Mouse (Mus musculus): ENCODE results near the gene Eif2b3. TPM values are rescaled to one million over a fixed set of nuclear protein-coding genes. Genes with fewer than 3 reads are reported as not detected.

Gene Eif2b3
- polyA plus RNA-seq (2014; fragmentation: Nextera tagmentation; extraction: Ambion mirVana), result 52.9 and 53.2 TPM in 2 replicates

DNA sequence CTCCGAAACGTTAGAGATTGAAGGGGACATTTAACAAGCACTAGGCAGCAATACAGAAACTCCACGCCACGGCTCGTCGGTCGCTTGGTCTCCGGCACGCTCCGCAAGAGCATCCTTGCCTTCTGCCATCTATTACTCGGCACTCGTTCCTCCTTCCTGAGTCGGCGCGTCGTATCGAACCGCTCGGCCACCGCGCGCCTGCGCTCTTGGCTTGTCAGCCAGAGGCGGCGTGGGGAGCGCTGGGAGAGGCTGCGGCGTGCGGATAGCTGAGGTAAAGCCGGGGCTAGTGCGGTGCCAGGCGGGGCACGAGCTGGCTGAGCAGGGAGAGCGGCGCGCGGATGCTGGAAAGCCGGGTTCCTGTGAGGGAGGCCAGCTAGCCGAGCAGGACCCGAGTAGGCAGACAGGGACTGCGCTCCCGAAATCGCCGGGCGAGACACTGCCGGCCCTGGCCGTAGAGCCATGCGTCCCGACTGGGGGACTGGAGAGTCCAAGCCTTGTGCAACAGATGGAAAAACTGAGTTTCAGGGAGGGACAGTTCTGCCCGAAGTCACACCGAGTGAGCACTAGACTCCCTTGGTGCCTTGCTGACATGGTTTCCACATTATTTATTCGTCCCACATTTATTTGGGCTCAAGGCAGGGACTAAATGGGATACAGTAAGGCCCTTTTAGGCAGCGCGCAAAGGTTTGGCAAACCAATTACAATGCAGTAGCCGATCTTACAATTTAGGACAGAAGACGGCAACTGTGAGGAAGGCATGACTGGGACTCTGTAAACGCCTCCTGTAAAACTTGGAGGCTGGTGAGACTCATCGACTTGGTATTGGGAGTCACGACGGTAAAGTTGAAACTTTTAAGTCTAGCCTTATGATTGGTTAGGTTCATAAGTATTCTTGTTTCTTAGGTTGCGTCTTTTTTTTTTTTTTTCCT is at the start of gene Eif2b3:
Eif2b3 (plus strand) TSS at position 197 of the 929 bp plus-strand sequence.
- H3K4me3 ChIP-seq (ENCODE audit: low read length), result peak within 1 kb of the TSS; percentile 85
- H3K9me3 ChIP-seq (ENCODE audit: control insufficient read depth, low read length), result no peaks in the 10 kb centered on the region
- WGBS, result under 1% methylated on average over 61 of the region's 61 CpGs
- ATAC-seq (ENCODE audit: low FRiP score, low TSS enrichment), result peak; percentile 94
- H3K27me3 ChIP-seq (ENCODE audit: control insufficient read depth, insufficient read depth, low read length), result no peaks in the 10 kb centered on the region
- H3K9ac ChIP-seq (ENCODE audit: low read depth, low read length), result peak within 1 kb of the TSS; percentile 74
- no peak within 1 kb of the TSS for H3K27ac ChIP-seq (ENCODE audit: low read depth, low read length)
- H3K4me2 ChIP-seq (replicated peaks; ENCODE audit: low read depth, low read length), result peak within 1 kb of the TSS; percentile 56
- peaks cover 18% of the 10 kb centered on the region for H3K36me3 ChIP-seq (ENCODE audit: control insufficient read depth, insufficient read depth, low read length)
- H3K4me1 ChIP-seq (ENCODE audit: control insufficient read depth, insufficient read depth, low read length), result peaks cover 5% of the 10 kb centered on the region; the same call in 1 of the 2 replicates

DNA sequence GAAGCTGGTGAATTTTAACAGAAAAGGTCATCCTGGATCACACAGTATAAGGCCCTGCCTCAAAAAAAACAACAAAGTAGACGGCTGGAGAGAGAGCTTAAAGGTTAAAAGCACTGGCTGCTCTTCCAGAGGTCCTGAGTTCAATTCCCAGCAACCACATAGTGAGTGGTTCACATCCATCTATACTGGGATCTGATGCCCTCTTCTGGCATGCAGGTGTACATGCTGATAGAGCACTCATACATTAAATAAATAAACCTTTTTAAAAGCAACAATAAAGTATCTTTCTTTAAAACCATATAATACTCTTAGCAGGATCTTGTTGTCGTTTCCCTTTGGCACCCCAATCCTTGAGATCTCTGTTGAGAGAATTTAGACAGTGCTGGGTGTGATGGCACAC is 42.7 kb upstream of the Eif2b3 start:
- no peak overlapping the region for H3K27ac ChIP-seq (ENCODE audit: low read depth, low read length)
- no peaks in the 10 kb centered on the region for H3K4me1 ChIP-seq (ENCODE audit: control insufficient read depth, insufficient read depth, low read length)
- H3K4me2 ChIP-seq (replicated peaks; ENCODE audit: low read depth, low read length), result no peak overlapping the region
- peaks cover 3% of the 10 kb centered on the region; the same call in 1 of the 2 replicates for H3K36me3 ChIP-seq (ENCODE audit: control insufficient read depth, insufficient read depth, low read length)
- ATAC-seq (ENCODE audit: low FRiP score, low TSS enrichment), result no peak
- H3K4me3 ChIP-seq (ENCODE audit: low read length), result no peak overlapping the region
- 53% methylated on average over 2 of the region's 2 CpGs for WGBS
- no peaks in the 10 kb centered on the region for H3K9me3 ChIP-seq (ENCODE audit: control insufficient read depth, low read length)
- no peaks in the 10 kb centered on the region for H3K27me3 ChIP-seq (ENCODE audit: control insufficient read depth, insufficient read depth, low read length)
- no peak overlapping the region for H3K9ac ChIP-seq (ENCODE audit: low read depth, low read length)

DNA sequence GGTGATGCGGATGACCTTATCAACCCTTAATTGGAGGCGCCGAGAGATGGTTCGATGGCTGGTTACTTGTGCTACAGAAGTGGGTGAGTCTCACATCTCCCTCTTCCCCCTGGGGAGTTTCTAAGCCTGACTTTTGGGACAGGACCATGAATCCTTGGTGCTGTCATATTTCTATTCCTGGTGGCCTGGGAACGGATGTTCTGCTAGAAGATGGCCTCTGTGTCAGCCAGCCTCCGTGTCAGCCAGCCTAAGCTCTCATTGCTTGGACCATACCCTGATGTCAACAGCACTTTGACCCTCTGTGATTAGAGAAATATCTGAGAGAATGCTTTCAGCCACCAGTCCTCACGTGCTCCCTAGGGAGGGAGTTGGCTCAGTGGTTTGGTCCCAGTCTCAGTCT is 33.5 kb upstream of the Eif2b3 start:
- H3K4me2 ChIP-seq (replicated peaks; ENCODE audit: low read depth, low read length), result no peak overlapping the region
- peaks cover 11% of the 10 kb centered on the region; the same call in 1 of the 2 replicates for H3K36me3 ChIP-seq (ENCODE audit: control insufficient read depth, insufficient read depth, low read length)
- H3K9ac ChIP-seq (ENCODE audit: low read depth, low read length), result no peak overlapping the region
- ATAC-seq (ENCODE audit: low FRiP score, low TSS enrichment), result no peak
- no peak overlapping the region for H3K4me3 ChIP-seq (ENCODE audit: low read length)
- no peak overlapping the region for H3K27ac ChIP-seq (ENCODE audit: low read depth, low read length)
- WGBS, result 91% methylated on average over 7 of the region's 7 CpGs
- no peaks in the 10 kb centered on the region for H3K27me3 ChIP-seq (ENCODE audit: control insufficient read depth, insufficient read depth, low read length)
- H3K4me1 ChIP-seq (ENCODE audit: control insufficient read depth, insufficient read depth, low read length), result no peaks in the 10 kb centered on the region
- H3K9me3 ChIP-seq (ENCODE audit: control insufficient read depth, low read length), result no peaks in the 10 kb centered on the region

DNA sequence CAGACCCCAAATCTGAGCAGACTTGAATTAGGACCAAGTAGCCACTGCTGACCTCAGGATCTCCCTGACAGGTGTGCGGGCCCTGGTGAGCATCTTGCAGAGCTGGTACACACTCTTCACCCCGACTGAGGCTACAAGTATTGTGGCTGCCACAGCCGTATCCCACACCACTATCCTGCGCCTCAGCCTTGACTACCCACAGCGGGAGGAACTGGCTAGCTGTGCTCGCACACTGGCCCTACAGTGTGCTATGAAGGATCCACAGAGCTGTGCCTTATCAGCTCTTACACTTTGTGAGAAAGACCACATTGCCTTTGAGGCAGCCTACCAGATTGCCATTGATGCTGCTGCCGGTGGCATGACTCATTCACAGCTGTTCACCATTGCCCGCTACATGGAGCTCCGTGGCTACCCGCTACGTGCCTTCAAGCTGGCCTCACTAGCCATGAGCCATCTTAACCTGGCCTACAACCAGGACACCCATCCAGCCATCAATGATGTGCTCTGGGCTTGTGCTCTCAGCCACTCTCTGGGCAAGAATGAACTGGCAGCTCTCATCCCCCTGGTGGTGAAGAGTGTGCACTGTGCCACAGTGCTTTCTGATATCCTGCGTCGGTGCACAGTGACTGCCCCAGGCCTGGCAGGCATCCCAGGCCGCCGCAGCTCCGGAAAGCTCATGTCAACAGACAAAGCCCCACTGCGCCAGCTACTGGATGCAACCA is 32.6 kb upstream of the Eif2b3 start:
- 71% methylated on average over 17 of the region's 17 CpGs for WGBS
- H3K4me3 ChIP-seq (ENCODE audit: low read length), result no peak overlapping the region

DNA sequence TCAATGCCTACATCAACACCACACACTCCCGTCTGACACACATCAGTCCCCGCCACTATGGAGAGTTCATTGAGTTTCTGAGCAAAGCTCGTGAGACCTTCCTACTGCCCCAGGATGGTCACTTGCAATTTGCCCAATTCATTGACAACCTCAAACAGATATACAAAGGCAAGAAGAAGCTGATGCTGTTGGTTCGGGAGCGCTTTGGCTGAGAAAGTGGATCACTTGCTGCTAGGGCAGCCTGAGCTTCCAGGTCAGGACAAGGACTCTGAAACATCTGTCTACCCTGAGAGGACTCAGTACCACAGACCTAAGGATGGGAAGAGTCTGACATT is 32.1 kb upstream of the Eif2b3 start:
- Histone ChIP-seq H3K4me3 (ENCODE audit: low read length) (no peak overlapping the region), H3K27me3 (ENCODE audit: control insufficient read depth, insufficient read depth, low read length) (no peaks in the 10 kb centered on the region), H3K9me3 (ENCODE audit: control insufficient read depth, low read length) (no peaks in the 10 kb centered on the region), H3K36me3 (ENCODE audit: control insufficient read depth, insufficient read depth, low read length) (peaks cover 15% of the 10 kb centered on the region; the same call in 1 of the 2 replicates), H3K27ac (ENCODE audit: low read depth, low read length) (no peak overlapping the region), H3K9ac (ENCODE audit: low read depth, low read length) (no peak overlapping the region), H3K4me1 (ENCODE audit: control insufficient read depth, insufficient read depth, low read length) (no peaks in the 10 kb centered on the region), H3K4me2 (replicated peaks; ENCODE audit: low read depth, low read length) (no peak overlapping the region)
- no peak for ATAC-seq (ENCODE audit: low FRiP score, low TSS enrichment)
- 77% methylated on average over 5 of the region's 5 CpGs for WGBS

More for the DNA sequence above, 32.6 kb upstream of the Eif2b3 start:
- H3K36me3 ChIP-seq (ENCODE audit: control insufficient read depth, insufficient read depth, low read length), result peaks cover 15% of the 10 kb centered on the region; the same call in 1 of the 2 replicates
- H3K9me3 ChIP-seq (ENCODE audit: control insufficient read depth, low read length), result no peaks in the 10 kb centered on the region
- no peak overlapping the region for H3K4me2 ChIP-seq (replicated peaks; ENCODE audit: low read depth, low read length)
- H3K9ac ChIP-seq (ENCODE audit: low read depth, low read length), result no peak overlapping the region
- H3K27ac ChIP-seq (ENCODE audit: low read depth, low read length), result no peak overlapping the region
- H3K4me1 ChIP-seq (ENCODE audit: control insufficient read depth, insufficient read depth, low read length), result no peaks in the 10 kb centered on the region
- ATAC-seq (ENCODE audit: low FRiP score, low TSS enrichment), result peak; percentile 84
- H3K27me3 ChIP-seq (ENCODE audit: control insufficient read depth, insufficient read depth, low read length), result no peaks in the 10 kb centered on the region

DNA sequence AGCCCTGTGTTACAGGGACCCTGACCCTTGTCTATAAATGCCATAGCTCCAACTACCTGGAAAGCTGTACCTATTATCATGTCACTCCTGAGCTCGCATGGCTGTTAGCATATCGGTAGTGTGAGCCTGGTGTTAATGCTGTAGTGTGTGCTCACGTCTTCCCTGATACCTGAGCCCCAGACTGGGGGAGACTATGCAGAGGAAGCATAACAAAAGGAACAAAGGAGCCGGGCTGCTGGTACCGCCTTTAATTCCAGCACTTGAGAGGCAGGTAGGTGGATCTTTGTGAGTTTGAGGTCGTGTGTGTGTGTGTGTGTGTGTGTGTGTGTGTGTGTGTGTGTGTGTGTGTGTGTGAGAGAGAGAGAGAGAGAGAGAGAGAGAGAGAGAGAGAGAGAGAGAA is 29.5 kb upstream of the Eif2b3 start:
- 60% methylated on average over 6 of the region's 6 CpGs for WGBS
- H3K9me3 ChIP-seq (ENCODE audit: control insufficient read depth, low read length), result no peaks in the 10 kb centered on the region
- ATAC-seq (ENCODE audit: low FRiP score, low TSS enrichment), result no peak

DNA sequence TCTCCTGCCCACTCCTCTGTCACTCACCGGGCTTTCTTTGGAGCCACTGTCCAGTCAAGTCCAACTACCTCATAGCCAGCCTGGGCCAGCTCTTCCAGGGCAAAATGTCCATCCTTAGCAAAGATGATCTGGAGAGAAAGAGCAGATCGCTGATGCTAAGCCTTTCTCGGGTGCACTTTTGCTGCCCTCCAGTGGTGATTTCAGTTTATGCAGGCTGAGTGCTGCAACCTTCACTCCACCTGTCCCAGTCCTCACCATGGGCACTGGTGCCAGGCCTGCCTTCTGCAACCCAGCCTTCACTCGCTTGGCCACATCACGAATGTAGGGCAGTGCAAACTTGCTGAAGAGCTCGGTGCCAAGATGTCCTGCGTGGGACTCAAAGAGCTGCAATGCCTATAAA is 27.8 kb upstream of the Eif2b3 start:
- no peaks in the 10 kb centered on the region for H3K9me3 ChIP-seq (ENCODE audit: control insufficient read depth, low read length)

More for the DNA sequence above, 29.5 kb upstream of the Eif2b3 start:
- Histone ChIP-seq H3K4me3 (ENCODE audit: low read length) (no peak overlapping the region), H3K4me2 (replicated peaks; ENCODE audit: low read depth, low read length) (no peak overlapping the region), H3K27me3 (ENCODE audit: control insufficient read depth, insufficient read depth, low read length) (no peaks in the 10 kb centered on the region), H3K9ac (ENCODE audit: low read depth, low read length) (no peak overlapping the region), H3K4me1 (ENCODE audit: control insufficient read depth, insufficient read depth, low read length) (peaks cover 8% of the 10 kb centered on the region; the same call in 1 of the 2 replicates), H3K36me3 (ENCODE audit: control insufficient read depth, insufficient read depth, low read length) (peaks cover 15% of the 10 kb centered on the region; the same call in 1 of the 2 replicates), H3K27ac (ENCODE audit: low read depth, low read length) (no peak overlapping the region)

DNA sequence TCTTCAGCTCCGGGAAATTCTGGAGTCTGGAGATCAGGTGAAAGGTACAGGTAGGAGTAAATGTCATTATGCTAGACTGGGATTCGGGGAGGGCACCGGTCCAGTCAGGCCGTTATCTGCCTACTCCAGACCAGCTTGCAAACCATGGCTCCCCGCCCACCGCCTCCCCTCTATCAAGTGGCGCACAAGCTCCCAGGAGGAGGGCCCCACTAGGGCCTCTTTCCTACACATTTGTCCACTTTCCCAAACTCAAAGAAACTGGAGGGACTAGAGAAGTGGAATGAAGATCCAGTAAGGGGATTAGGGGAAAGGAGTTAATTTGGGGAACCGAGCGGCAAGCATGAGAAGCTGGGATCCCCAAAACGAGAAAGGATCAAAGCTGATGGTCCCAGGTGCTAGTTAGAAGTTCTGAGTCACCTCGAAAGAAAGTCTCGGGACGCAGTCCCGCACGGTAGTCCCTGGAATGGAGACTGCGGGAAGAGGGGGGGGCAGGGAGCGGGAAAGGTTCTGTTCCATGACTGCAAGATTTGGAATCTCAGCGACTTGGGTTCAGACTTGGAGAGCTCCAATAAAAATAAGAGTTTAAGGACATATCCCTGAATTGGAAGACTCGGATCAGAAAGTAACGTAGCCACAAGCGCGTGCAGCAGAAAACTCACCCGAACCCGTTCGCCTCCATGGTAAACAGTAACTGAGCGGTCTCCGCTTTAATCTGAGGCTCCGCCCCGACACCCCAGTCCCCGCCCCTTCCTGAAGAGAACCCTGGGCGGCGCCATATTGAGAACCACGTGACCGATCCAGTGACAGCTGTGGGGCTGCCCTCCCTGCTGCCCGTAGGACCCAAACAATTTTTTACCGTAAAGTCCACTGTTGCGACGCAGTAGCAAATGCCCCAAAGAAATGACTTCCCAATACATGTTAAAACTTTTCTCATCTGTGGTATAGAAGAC is 25.3 kb upstream of the Eif2b3 start, which contains the start of gene Urod:
Urod (minus strand) TSS at position 742 of the 950 bp plus-strand sequence.
- Histone ChIP-seq H3K4me3 (ENCODE audit: low read length) (peak within 1 kb of the TSS; percentile 97), H3K27ac (ENCODE audit: low read depth, low read length) (peak within 1 kb of the TSS; percentile 77), H3K4me2 (replicated peaks; ENCODE audit: low read depth, low read length) (peak within 1 kb of the TSS; percentile 86), H3K9ac (ENCODE audit: low read depth, low read length) (peak within 1 kb of the TSS; percentile 74), H3K4me1 (ENCODE audit: control insufficient read depth, insufficient read depth, low read length) (peaks cover 18% of the 10 kb centered on the region; the same call in 1 of the 2 replicates), H3K27me3 (ENCODE audit: control insufficient read depth, insufficient read depth, low read length) (no peaks in the 10 kb centered on the region), H3K36me3 (ENCODE audit: control insufficient read depth, insufficient read depth, low read length) (peaks cover 18% of the 10 kb centered on the region; the same call in 1 of the 2 replicates), H3K9me3 (ENCODE audit: control insufficient read depth, low read length) (no peaks in the 10 kb centered on the region)
- peak; percentile 92 for ATAC-seq (ENCODE audit: low FRiP score, low TSS enrichment)
- under 1% methylated on average over 38 of the region's 38 CpGs for WGBS

More for the DNA sequence above, 27.8 kb upstream of the Eif2b3 start:
- Histone ChIP-seq H3K4me1 (ENCODE audit: control insufficient read depth, insufficient read depth, low read length) (peaks cover 18% of the 10 kb centered on the region; the same call in 1 of the 2 replicates), H3K27ac (ENCODE audit: low read depth, low read length) (no peak overlapping the region), H3K4me2 (replicated peaks; ENCODE audit: low read depth, low read length) (no peak overlapping the region), H3K36me3 (ENCODE audit: control insufficient read depth, insufficient read depth, low read length) (peaks cover 15% of the 10 kb centered on the region; the same call in 1 of the 2 replicates), H3K9ac (ENCODE audit: low read depth, low read length) (no peak overlapping the region), H3K4me3 (ENCODE audit: low read length) (no peak overlapping the region), H3K27me3 (ENCODE audit: control insufficient read depth, insufficient read depth, low read length) (no peaks in the 10 kb centered on the region)
- no peak for ATAC-seq (ENCODE audit: low FRiP score, low TSS enrichment)
- WGBS, result 11% methylated on average over 7 of the region's 7 CpGs

Measured in kidney, embryonic 14.5 days (tissue).